Mouse (Mus musculus) heart, adult 2 months (tissue): ENCODE data around the gene Trio. TPM values are rescaled to one million over a fixed set of nuclear protein-coding genes. Genes with fewer than 3 reads are reported as not detected.

ENCODE experiments used
- DNase-seq, 2 experiments: peaks; one replicate each; pipeline ENCODE4 v3.0.0; 2021
- H3K27ac ChIP-seq: fragments of 200-600 bp; 2 replicates; pipeline ENCODE4 v1.8.1; 2022
- H3K27me3 ChIP-seq: fragments of 200-500 bp; 2 replicates; pipeline ENCODE4 v1.6.1; 2012; ENCODE audit warnings: mild to moderate bottlenecking, low read length, inconsistent platforms, mixed read lengths; ENCODE audit not compliant: control insufficient read depth, insufficient read depth
- H3K36me3 ChIP-seq: fragments of 200-500 bp; 2 replicates; pipeline ENCODE4 v1.6.1; 2012; ENCODE audit warnings: low read length, inconsistent platforms; ENCODE audit not compliant: control insufficient read depth, insufficient read depth
- H3K4me1 ChIP-seq: fragments of 200-500 bp; 2 replicates; pipeline ENCODE4 v1.6.1; 2011; ENCODE audit warnings: low read length; ENCODE audit not compliant: control insufficient read depth, insufficient read depth
- H3K4me3 ChIP-seq: fragments of 200-600 bp; 2 replicates; pipeline ENCODE4 v1.8.1; 2022
- H3K79me2 ChIP-seq: fragments of 200-500 bp; replicated peaks from 2 replicates; pipeline ENCODE4 v1.6.1; 2012; ENCODE audit warnings: mild to moderate bottlenecking, inconsistent platforms, low read length, moderate library complexity, mixed read lengths; ENCODE audit not compliant: control insufficient read depth, insufficient read depth
- H3K9ac ChIP-seq: fragments of 200-500 bp; 2 replicates; pipeline ENCODE4 v1.6.1; 2012; ENCODE audit warnings: low read depth, mild to moderate bottlenecking, control low read depth, inconsistent platforms, low read length, mixed read lengths
- CTCF ChIP-seq: fragments of 200-600 bp; IDR thresholded peaks from 2 replicates; pipeline ENCODE4 v1.8.1; 2022; ENCODE audit warnings: antibody characterized with exemption, mild to moderate bottlenecking, moderate library complexity
- EP300 ChIP-seq: fragments of 200-500 bp; IDR thresholded peaks from 2 replicates; pipeline ENCODE4 v1.6.1; 2011; ENCODE audit warnings: low read depth, low read length, control low read depth; ENCODE audit not compliant: insufficient read depth
- POLR2A ChIP-seq: fragments of 200-500 bp; IDR thresholded peaks from 2 replicates; pipeline ENCODE4 v1.6.1; 2011; ENCODE audit warnings: mild to moderate bottlenecking, low read depth, low read length, control low read depth; ENCODE audit not compliant: insufficient read depth
- WGBS: fragments of 180-500 bp; shearing (Covaris S2); methylation state at CpG from one replicate; pipeline ENCODE4 v1.1.7; 2018; 5-methylcytosine and 5-hydroxymethylcytosine counted together
- intact Hi-C: fragments of 180-260 bp; cut with DNase I; formaldehyde crosslinking; loops from one replicate; pipeline ENCODE4 v1.15.1; 2025
- polyA plus RNA-seq: library from polyadenylated mRNA; depleted of rRNA; stranded (reverse); fragments of >200 nt; gene quantifications from 2 replicates; pipeline ENCODE4 v1.2.3, GENCODE M21; 2012
- total RNA-seq, 2 experiments: library from RNA; stranded (reverse); gene quantifications; 2 replicates each; pipeline ENCODE4 v1.2.3; 2021

Gene Trio
- total and polyA plus RNA-seq, 3 experiments: 28.0 to 44.2 (median 33.8) TPM

GRCm38 (mm10) chr15:27788122-27788759, 237.4 kb downstream of the Trio start:
- peak overlapping the region; percentile 80 for H3K9ac ChIP-seq
- no peaks in the 10 kb centered on the region for H3K27me3 ChIP-seq
- 29% methylated on average over 17 of the region's 17 CpGs for whole genome bisulfite sequencing
- peak; percentile 61 to 63 for DNase-seq
- intact Hi-C loops: no loop called here
- H3K79me2 ChIP-seq: no peaks in the 10 kb centered on the region
- peak overlapping the region; percentile 5 for H3K4me3 ChIP-seq
- H3K4me1 ChIP-seq: peaks cover 38% of the 10 kb centered on the region
- H3K27ac ChIP-seq: peak overlapping the region; percentile 79
- TF ChIP-seq EP300 (0 out of 2 replicates have a peak, but pooled peaks have one; percentile 29), CTCF (no peak), POLR2A (0 out of 2 replicates have a peak, but pooled peaks have one; percentile 34)
- H3K36me3 ChIP-seq: peaks cover 2% of the 10 kb centered on the region

GRCm38 (mm10) chr15:27787151-27787550, 238.5 kb downstream of the Trio start:
- Histone ChIP-seq H3K9ac (peak overlapping the region; percentile 80), H3K4me3 (peak overlapping the region; percentile 8; the same call in 1 of the 2 replicates), H3K36me3 (peaks cover 4% of the 10 kb centered on the region), H3K27me3 (no peaks in the 10 kb centered on the region), H3K4me1 (peaks cover 44% of the 10 kb centered on the region), H3K27ac (peak overlapping the region; percentile 73), H3K79me2 (no peaks in the 10 kb centered on the region)
- 66% methylated on average over 4 of the region's 4 CpGs for WGBS
- intact Hi-C loops: no loop called here
- no peak for DNase-seq
- TF ChIP-seq CTCF (no peak), POLR2A (no peak), EP300 (no peak)

- intact Hi-C loops: no loop called here
- Histone ChIP-seq H3K4me1 (peaks cover 43% of the 10 kb centered on the region), H3K27ac (peak overlapping the region; percentile 73), H3K36me3 (peaks cover 4% of the 10 kb centered on the region), H3K9ac (peak overlapping the region; percentile 80; the same call in 1 of the 2 replicates), H3K79me2 (no peaks in the 10 kb centered on the region), H3K27me3 (no peaks in the 10 kb centered on the region), H3K4me3 (no peak overlapping the region; the same call in 1 of the 2 replicates)
- 26% methylated on average over 11 of the region's 11 CpGs for WGBS
- TF ChIP-seq CTCF (no peak), EP300 (0 out of 2 replicates have a peak, but pooled peaks have one; percentile 26)
- DNase-seq: no peak
Measured at GRCm38 (mm10) chr15:27786418-27786817, 239.2 kb downstream of the Trio start.

- no peaks in the 10 kb centered on the region for H3K79me2 ChIP-seq
- 12% methylated on average over 12 of the region's 12 CpGs for WGBS
- DNase-seq: peak; percentile 63
- H3K36me3 ChIP-seq: peaks cover 4% of the 10 kb centered on the region
- intact Hi-C loops: no loop called here
- H3K9ac ChIP-seq: no peak overlapping the region; the same call in 1 of the 2 replicates
- no peak for TF ChIP-seq POLR2A
- TF ChIP-seq EP300: no peak
- no peak for TF ChIP-seq CTCF
- H3K4me3 ChIP-seq: peak overlapping the region; percentile 11; the same call in 1 of the 2 replicates
- no peaks in the 10 kb centered on the region for H3K27me3 ChIP-seq
- peaks cover 43% of the 10 kb centered on the region for H3K4me1 ChIP-seq
- H3K27ac ChIP-seq: peak overlapping the region; percentile 73
Measured at GRCm38 (mm10) chr15:27785280-27786001, 240.2 kb downstream of the Trio start.

- TF ChIP-seq EP300 (0 out of 2 replicates have a peak, but pooled peaks have one; percentile 24), CTCF (no peak), POLR2A (no peak)
- H3K4me1 ChIP-seq: peaks cover 47% of the 10 kb centered on the region
- peak overlapping the region; percentile 18 for H3K9ac ChIP-seq
- peak; percentile 68 to 75 for DNase-seq
- H3K27me3 ChIP-seq: no peaks in the 10 kb centered on the region
- H3K4me3 ChIP-seq: peak overlapping the region; percentile 24; the same call in 1 of the 2 replicates
- WGBS: 31% methylated on average over 10 of the region's 10 CpGs
- peak overlapping the region; percentile 73 for H3K27ac ChIP-seq
- intact Hi-C loops: no loop called here
- peaks cover 4% of the 10 kb centered on the region for H3K36me3 ChIP-seq
- no peaks in the 10 kb centered on the region for H3K79me2 ChIP-seq
Measured at GRCm38 (mm10) chr15:27784126-27784563, 241.5 kb downstream of the Trio start.
